Mouse (Mus musculus) kidney, postnatal 10 days (tissue): ENCODE measurements at regions not wholly inside any gene's neighbourhood (a gene's known extent, or its start where the extent isn't known, plus 50 kb on each side); places are given as distances from the start of the nearest gene placed in this dataset.

ENCODE experiments used
- DNase-seq: peaks from one replicate; pipeline ENCODE4 v3.0.0; 2021; ENCODE audit warnings: mixed read lengths

- no peak for DNase-seq
Measured at GRCm38 (mm10) chr10:98725110-98725509, 189.1 kb upstream of the Atp2b1 start.

GRCm38 (mm10) chr10:98727130-98727529 is 187.1 kb upstream of the Atp2b1 start:
- DNase-seq = no peak

- no peak for DNase-seq
Measured at GRCm38 (mm10) chr10:98728396-98729030, 185.7 kb upstream of the Atp2b1 start.

- DNase-seq = no peak
Measured at GRCm38 (mm10) chr10:98733950-98734585, 180.1 kb upstream of the Atp2b1 start.

- no peak for DNase-seq
Measured at GRCm38 (mm10) chr10:98740507-98741147, 173.6 kb upstream of the Atp2b1 start.

- DNase-seq = peak; percentile 25
Measured at GRCm38 (mm10) chr10:98741398-98741797, 172.8 kb upstream of the Atp2b1 start.

GRCm38 (mm10) chr10:98742822-98743605 is 171.2 kb upstream of the Atp2b1 start:
- DNase-seq = peak; percentile 15

GRCm38 (mm10) chr10:98744246-98744645 is 170.0 kb upstream of the Atp2b1 start:
- no peak for DNase-seq

- no peak for DNase-seq
Measured at GRCm38 (mm10) chr10:98744662-98745061, 169.5 kb upstream of the Atp2b1 start.

GRCm38 (mm10) chr10:98745409-98745808 is 168.8 kb upstream of the Atp2b1 start:
- DNase-seq = no peak

- no peak for DNase-seq
Measured at GRCm38 (mm10) chr10:98745861-98746260, 168.3 kb upstream of the Atp2b1 start.

- DNase-seq = peak; percentile 24
Measured at GRCm38 (mm10) chr10:98748856-98749583, 165.2 kb upstream of the Atp2b1 start.

GRCm38 (mm10) chr10:98749584-98749947 is 164.6 kb upstream of the Atp2b1 start:
- no peak for DNase-seq

- DNase-seq = peak; percentile 49
Measured at GRCm38 (mm10) chr10:98751376-98752058, 162.7 kb upstream of the Atp2b1 start.

GRCm38 (mm10) chr10:98761080-98761479 is 153.1 kb upstream of the Atp2b1 start:
- DNase-seq = no peak

- no peak for DNase-seq
Measured at GRCm38 (mm10) chr10:98765786-98766419, 148.3 kb upstream of the Atp2b1 start.

GRCm38 (mm10) chr10:98779783-98780182 is 134.4 kb upstream of the Atp2b1 start:
- DNase-seq = no peak

GRCm38 (mm10) chr10:98780938-98781337 is 133.3 kb upstream of the Atp2b1 start:
- no peak for DNase-seq

GRCm38 (mm10) chr10:98781888-98782351 is 132.3 kb upstream of the Atp2b1 start:
- DNase-seq = peak; percentile 19

- no peak for DNase-seq
Measured at GRCm38 (mm10) chr10:98785411-98785810, 128.8 kb upstream of the Atp2b1 start.

- no peak for DNase-seq
Measured at GRCm38 (mm10) chr10:98786089-98786488, 128.1 kb upstream of the Atp2b1 start.
